Mouse (Mus musculus): ENCODE data around the gene Prss38.

Prss38 gene

DNA sequence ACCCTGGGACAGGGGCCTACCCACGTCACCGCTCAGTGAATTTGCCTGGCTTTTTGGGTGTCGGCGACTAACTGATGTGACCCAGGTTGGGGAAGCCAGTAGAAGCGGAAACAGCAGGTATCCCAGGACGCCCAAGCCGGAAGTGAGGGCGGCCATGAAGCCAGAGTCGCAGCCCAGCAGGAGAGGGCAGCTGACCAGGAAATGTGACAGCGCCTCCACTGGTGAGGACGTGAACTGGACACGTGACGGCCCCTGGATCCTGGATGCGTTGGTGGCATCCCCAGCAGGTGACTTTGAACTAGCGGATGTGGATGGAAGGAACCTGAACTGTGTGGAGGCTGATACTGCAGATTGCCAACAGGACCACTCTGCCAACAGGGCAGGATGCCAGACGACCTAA lies at the start of gene Prss38:
Gene Prss38, minus strand, starts transcription at position 183 of the 400 bp plus-strand sequence.
- in situ Hi-C loops (cut with MboI, MseI), result no loop called here

DNA sequence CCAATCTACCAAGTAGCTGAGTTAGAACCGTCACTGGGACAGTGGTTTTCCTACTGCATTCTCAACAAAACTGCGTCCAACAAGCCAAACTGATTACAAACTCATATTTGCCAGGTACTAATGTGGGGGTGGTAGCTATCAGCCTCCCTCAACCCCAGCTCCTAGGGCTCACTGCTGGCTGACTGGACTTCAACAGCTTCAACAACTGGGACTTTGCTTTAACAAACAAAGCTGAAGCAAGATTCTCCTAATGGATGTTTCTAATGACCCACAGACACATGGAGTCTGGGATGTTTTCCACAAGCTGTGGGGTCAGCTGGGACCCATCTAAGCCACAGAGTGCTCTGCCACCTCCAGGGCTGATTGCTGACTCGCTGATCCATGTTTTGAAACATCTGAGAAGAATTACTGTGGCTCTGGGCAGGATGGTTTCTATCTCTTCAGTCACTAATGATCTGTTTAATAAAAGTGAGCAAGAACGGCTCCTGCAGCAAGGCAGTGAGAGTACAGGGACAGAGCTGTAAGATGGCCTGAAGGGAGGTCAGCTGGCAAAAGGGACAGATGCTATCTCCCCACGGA lies 47.6 kb upstream of the Prss38 start:
- in situ Hi-C loops (cut with MboI, MseI), result no loop called here

DNA sequence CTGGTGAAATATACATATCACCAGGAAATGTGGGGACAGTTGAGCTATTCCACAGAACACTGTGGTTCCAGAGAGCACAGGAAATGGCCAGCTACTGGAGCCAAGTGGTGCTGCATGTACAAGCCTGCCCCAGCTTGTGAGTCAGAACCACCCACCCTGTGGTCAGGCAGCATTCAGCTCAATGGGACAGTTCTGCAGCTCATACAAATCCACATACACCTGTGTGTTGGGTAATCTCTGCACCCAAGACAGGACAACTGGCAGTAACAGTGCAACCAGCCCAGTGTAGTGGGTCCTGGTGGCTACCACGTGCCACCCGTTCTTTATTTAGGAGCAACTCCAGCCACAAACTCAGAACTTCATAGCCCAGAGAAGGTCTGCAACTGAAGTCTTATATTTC lies 46.5 kb upstream of the Prss38 start:
- in situ Hi-C loops (cut with MboI, MseI), result no loop called here

DNA sequence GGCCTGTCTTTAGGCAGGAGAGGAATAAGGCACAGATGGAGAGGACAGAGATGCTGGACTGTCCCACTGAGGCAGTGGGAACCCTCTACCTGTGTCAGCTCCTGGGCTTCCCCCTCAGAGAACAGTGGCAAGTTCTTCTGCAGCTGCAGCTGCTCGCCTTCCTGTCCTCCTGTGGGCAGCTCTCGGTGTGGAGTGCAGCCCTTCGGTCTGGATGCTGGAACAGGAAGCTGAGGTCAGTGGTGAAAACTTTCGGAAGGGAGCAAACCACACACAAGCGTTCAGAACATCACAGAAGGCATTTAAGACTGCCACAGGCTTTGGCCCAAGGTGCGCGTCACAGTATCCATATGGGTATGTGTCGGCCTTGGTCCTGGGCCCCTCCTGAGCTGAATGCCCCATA lies 46.0 kb upstream of the Prss38 start:
- in situ Hi-C loops (cut with MboI, MseI), result no loop called here

DNA sequence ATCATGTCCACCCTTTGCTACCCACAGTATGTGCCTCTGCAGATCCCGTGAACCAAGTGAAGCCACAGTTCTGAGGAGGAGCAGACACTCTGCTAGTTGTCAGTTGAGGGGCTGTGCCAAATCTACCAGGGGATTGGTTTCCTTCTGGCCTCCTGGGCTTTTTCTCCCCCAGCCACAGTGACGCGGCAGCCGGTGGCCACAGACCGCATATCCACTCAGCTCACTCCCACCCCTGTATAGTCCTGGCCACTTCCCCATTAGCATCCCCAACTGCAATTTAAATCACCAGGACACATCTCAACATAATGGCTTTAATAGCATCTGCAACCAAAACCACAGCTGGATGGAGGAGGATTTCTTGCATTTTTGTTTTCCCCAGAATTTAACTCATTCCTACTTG lies 43.3 kb upstream of the Prss38 start:
- in situ Hi-C loops (cut with MboI, MseI), result no loop called here

DNA sequence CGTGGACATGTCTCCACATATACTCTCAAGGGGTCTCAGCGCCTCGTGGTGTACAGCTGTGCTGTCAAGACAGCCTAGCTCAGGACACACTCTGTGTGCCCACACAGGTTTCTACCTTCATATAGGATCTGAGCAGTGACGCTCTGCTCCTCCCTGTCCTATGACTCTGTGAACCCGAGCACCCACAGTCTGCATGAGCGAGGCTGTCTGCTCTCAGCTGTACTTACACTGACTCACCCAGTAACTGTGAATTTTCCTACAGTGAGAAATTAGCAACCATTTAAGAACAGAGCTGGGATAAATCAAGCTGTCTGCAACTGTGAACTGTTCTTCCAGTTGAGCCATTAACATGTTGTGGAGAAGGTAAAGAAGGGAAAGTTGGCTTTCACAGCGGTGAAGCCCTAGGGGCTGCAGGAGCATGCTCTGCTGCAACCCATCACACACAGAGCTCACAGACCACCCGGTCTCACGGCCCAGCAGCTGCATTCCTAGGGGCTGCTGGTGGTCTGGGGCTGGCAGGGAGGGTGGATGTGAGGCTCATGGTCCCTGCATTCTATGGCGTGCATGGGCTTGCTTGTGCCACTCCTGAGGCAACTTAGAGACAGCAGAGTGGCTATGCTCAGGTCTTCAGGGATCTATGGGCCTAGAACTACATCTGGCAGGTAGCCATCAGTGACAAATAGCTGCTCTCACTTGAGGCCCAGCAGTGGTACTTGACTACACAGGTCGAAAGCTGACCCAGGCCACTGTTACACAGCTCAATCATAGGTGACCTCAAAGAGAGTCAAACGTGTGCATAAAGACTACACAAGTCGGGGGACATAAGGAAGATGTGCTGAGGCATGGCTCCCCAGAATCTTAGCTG lies 37.8 kb upstream of the Prss38 start:
- in situ Hi-C loops (cut with MboI, MseI), result no loop called here

DNA sequence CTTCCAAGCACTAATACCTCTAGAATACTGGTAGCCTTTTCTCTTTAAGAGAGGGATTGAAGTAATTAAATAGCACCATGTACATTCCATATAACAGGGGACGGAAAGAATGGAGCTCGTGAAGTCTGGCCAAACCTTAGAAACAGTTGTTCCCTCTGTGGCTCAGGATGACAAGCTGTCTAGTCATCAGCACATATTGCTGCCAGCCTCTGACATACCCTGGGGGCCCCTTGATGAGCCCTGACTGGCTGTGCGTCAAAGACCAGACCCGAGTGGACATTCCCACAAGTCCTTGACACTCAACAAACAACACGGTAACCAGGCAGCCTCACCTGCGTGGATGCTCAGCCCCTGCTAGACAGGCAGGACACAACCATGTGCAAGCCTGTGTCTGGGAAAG lies 36.6 kb upstream of the Prss38 start:
- in situ Hi-C loops (cut with MboI, MseI), result no loop called here

DNA sequence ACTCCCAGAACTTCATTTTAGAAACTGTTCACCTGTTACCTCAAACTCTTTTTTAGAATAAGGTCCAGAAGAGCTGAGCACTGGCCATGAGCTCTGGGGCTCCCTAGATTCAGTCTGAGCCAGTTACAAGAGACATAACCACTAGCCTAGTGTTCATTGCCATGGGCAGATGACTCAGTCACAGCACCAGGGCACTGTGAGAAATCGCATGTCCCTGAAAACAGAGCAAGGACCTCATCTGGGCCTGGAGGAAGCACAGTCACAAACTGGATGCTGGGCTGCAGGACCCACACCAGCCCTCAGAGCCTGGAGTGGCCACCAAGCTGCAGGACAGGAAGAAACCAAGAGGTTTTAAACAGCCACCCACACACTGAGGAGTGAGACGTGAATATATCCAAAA lies 35.4 kb upstream of the Prss38 start:
- in situ Hi-C loops (cut with MboI, MseI), result no loop called here

DNA sequence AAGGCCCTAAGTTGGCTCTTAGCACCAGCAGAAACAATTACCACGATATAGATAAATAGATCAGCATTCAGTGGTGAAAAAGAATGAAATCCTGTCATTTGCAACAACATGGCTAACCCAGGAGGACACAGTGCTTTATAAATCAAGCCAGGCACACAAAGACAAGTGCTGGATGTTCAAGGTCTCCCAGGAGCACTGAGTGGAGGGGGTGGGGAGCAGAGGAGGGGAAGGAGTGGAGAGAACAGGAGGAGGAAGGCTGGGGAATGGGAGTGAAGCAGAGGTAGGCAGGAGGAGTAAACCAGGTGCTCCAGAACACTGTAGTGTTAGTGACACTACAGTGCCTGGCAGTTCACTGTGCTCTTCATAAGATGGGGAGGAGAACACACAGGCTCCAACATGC lies 30.3 kb upstream of the Prss38 start:
- in situ Hi-C loops (cut with MboI, MseI), result no loop called here

DNA sequence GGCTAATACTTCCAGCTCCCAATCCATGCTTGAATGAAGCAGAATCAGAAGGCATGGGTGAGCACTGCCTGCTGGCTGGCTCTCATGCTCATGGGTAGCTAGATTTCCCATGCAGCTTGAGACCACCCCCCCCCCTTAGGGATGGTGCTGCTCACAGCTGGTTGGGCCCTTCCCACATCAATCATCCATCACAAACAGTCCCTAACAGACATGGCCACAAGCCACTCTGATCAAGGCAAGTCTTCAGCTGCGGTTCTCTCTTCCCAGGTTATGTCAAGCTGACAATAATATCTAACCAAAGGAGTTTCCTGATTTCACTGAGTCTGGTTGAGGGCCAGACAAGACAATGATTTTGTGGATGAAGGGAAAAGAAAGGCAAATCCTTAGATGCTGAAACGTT lies 25.4 kb upstream of the Prss38 start:
- in situ Hi-C loops (cut with MboI, MseI), result no loop called here

DNA sequence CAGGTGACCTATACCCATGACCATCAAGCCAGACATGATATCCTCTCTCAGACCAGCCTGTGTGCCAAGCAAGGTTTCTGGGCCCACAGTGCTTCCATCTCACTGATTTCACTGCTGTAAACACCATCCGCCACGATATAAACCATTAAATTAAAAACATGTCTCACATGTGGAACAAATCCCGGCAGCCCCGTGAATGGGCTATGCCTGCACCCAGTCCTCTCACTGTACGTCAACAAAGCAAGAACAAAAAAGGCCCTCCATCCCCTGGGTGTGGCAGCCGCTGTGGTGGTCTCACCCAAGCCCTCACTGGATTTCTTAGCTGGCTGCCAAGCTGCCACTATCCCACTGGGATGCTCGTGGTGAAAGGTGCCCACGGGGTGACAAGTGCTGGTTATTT lies 24.4 kb upstream of the Prss38 start:
- in situ Hi-C loops (cut with MboI, MseI), result no loop called here

DNA sequence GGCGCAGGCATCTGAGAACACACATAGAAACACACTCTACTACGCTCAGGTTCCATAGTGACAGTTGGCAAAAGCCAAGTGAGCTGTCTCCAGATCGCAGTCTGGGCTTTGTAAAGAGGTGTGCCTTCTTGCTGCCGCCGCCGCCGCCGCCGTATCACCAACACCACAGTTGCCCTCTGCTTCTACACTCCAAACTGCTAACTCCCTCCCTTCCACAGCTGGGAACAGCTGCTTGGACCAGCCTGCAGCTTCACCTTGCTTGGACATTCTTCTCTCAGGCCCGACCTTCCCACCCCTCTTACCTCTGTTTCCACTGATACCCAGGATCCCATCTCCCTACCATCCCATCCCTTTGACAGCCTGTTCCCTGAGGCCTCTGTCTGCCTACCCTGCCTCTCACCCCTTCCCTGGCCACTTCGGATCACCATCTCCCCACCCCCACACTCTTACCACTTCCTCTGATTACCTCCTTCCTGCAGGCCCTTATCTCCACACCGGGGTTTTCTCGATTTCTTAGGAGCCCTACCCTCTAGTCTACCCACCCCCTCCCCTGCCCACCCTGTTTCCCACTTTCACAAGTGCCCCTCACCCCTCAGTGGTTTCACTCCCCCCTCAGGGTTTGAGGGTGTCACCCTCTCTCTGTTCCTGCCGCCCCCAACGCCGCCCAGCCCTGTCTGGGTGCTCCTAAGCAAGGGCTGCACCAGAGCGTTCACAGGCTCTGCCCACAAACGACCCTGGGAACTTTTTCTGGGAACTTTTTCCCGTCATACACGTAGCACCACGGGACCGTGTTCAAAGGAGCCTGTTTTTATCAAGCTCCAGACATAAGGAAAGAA lies 22.3 kb upstream of the Prss38 start:
- in situ Hi-C loops (cut with MboI, MseI), result no loop called here

DNA sequence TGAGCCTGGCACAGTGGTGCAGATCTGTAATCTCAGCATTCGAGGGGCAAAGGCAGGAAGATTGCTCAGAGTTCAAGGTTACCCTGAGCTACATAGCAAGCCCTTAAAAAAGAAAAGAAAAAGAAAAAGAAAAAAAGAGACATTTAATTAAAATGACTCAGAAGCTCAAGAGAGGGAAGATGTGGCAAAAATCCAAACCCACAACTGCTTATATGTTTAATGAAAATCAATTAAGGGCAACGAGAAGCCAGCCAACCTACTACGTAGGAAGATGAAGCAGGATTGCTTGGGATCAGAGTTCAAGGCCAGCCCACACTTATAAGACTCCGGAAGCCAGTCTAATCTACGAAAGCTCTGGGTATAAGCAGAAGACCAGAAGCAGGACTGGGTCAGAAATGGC lies 19.0 kb upstream of the Prss38 start:
- in situ Hi-C loops (cut with MboI, MseI), result no loop called here

DNA sequence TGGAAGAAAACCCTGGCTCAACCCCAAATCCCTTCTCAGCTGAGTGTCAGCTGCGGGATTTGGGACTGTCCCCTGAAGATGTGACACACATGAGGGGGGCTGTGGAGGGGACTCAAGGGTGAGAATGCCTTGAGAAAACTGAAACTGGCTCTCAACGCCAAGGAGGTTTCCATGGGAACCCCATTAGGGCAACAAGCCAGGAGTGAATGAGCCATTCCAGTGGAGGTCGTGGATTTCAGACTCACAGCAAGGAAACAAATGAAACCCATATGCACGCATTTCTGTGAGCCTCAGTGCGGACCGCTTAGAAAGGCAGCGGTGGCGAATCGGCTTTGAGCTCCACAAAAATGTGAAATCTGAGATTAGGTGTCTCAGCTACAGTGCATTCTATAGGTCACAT lies 18.1 kb upstream of the Prss38 start:
- in situ Hi-C loops (cut with MboI, MseI), result no loop called here

DNA sequence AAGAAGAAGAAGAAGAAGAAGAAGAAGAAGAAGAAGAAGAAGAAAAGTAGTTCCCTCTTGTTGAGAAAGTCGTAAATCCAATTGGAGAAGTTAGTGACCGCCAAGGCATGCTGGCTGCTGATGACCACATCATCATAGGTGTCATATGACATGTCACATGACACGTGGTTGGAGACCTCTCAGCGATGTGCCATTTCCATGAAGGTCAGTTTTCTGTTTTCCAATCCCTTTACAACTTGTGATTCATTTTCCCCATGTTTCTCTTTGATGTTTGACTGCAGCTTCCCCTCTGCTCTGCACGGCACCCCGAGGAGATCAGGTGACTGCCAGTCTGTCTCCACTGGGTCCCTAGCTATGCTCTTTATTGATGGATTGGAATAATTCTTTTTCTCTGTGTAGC lies 16.8 kb upstream of the Prss38 start:
- in situ Hi-C loops (cut with MboI, MseI), result no loop called here

DNA sequence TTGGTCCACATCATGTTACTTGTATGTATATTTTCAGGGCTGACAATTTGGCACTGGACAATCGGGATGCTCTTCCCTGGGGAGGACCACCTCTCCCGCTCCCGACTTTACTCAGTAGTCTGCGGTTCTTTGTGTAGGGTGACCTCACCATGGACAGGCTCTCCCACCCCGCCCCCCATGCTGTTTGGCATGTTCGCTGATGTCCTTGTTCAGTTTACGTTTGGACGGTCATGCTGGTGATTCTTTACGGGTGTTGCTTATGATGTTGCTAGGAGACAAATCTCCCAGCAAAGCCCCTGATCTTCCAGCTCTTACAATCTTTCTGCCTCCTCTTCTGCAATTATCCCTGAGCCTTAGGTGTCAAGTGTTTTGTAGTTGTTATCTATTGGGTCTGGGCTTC lies 15.0 kb upstream of the Prss38 start:
- in situ Hi-C loops (cut with MboI, MseI), result no loop called here

DNA sequence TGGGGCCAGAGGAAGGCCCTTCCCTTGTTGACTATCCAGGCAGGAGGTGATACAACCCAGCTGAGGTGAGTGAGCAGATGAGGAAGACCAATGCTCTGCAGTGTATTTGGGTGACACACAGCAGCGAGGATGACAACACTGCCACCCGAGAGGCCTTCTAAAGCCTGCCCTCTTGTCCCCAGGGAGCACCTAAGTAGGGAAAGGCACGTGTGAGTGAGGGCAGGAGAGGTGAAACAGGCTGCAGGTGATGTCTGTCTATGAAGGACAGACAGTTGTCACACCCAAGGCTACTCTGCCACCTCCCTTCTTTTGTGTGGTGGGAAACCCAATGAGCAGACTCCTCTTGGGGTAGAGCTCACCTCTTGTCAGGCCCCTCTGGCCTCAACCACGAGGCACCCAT lies 14.2 kb upstream of the Prss38 start:
- in situ Hi-C loops (cut with MboI, MseI), result no loop called here

DNA sequence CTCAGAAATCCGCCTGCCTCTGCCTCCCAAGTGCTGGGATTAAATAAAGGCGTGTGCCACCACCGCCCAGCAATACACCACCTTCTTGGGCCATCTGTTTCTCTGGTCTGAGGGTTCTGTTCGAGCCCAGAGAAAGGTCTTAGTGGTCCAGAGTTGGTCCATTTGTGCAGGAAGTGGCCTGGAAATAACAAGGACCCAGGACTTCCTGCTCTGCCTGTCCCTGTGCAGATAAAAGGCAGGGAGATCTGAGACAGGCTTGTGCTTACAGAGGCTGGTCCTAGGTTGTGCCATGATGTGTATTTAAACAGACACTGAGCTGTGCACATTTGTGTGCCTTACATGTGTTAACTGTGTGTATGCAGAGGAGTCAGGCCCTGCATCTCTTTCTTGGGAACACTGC lies 13.3 kb upstream of the Prss38 start:
- in situ Hi-C loops (cut with MboI, MseI), result no loop called here

DNA sequence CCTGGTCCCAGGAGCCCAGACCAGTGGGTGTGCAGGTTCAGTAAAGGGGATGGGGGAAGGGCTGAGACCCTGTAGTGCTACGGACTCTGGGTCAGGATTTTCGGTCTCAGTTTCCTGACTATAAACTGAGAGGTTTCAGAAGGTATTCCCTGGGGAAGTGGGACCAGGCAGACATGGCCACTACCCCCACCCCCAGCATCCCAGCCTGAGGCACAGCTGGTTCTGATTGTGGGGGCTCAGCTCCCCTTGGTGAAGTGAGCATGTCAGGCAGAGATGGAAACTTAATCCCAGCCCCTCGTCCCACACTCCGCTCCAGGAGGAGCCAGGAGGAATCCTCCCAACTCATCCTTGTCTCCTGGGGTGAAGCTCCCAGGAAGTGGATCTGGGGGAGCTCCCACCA lies 12.0 kb upstream of the Prss38 start:
- in situ Hi-C loops (cut with MboI, MseI), result no loop called here

DNA sequence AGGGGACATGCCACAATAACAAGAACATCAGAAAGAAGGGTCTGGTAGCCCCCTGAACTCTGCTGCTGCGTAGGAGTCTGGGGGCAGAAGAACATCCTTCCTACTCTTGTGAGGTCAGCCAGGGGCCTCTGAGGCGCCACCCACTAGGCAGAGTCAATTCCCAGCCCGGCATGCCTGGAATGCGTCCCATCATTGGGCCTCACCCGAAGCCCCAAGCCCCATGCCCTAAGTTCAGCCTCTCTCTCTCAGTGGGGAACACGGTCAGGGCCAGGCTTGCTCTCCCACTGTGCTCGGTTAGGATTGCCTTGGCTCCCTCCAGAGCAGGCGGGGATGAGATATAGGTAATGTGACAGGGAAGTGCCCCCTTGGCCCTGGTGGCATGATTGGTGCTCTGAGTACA lies 9.7 kb upstream of the Prss38 start:
- in situ Hi-C loops (cut with MboI, MseI), result no loop called here

DNA sequence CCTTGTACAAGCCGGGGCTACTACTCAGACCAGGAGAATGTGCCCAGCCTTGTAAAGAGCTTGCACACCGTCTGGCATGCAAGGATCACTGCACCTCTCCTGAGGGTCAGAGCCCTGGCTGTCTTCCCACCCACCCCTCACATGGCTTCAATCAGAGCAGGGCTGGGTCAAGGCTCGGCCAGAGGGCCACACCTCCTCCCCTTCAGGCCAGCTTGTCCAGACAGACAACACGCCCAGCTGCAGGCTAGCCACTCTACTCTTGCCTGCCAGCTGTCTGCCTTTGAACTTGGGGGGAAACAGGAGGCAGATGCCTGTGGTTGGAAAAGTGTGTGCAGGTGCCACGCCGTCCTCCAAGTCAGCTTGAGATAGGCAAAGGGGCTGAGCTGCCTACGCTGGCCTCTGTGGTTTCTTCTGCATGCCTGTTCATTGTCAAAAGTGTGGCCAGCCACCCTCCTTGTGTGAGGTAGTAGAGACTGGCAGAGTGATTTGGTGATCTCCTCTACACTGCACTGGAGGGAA lies 9.0 kb upstream of the Prss38 start:
- in situ Hi-C loops (cut with MboI, MseI), result no loop called here

DNA sequence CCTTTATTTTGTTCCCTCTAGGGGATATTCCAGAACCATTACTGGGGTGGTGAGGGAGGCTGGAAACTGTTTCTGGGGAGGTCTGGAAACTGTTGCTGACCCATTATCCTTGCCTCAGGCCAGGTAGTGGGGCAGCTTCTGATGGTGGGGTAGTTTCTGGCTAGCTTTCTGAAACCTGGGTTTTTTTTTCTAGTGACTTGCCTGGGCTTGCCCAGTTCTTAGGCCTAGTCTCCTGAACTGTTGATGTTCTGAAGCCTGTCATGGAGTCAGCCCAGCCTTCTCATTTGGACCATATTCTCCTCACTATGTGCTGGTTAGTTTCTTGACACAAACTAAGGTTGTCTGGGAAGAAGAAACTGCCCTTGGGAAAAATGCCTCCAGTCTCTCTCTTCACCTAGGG lies 4.1 kb upstream of the Prss38 start:
- in situ Hi-C loops (cut with MboI, MseI), result no loop called here

DNA sequence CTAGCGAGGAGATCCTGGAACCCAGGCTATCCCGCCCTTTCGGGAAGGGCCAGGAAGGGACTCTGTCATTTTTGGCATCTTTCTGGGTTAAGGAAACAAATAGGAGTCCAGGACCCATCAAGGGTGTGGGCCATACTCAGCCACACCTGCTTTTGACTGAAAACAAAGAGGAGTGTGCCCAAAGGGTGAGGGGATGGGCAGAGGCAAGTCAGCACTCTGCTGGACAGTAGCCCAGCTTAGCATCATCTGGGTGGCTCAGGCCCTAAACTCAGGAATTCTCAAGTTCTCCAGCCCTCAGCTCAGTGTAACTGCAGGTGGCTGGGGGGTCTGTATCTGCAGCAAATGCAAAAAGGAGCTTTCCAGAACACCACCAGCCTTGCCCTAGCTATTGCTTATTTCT lies 2.5 kb upstream of the Prss38 start:
- in situ Hi-C loops (cut with MboI, MseI), result no loop called here

Data from T-helper 2 cell (primary cell).